Mouse (Mus musculus): ENCODE data around the gene Slain2.

- TF ChIP-seq POLR2A (IDR thresholded peaks at IDR 0.05; ENCODE audit: low read depth, low read length) (no peak), CTCF (IDR thresholded peaks at IDR 0.05; ENCODE audit: extremely low read depth, insufficient read length, insufficient replicate concordance, low read depth, low read length) (no peak)
Observed at GRCm38 (mm10) chr5:73004046-73004445, 89.9 kb downstream of the Slain2 start.

Measured in small intestine, adult 2 months (tissue).